Mouse (Mus musculus) right cerebral cortex, postnatal 4 days (tissue): ENCODE results near the gene Tchp.

Experiments
- DNase-seq: peaks from one replicate; pipeline ENCODE4 v3.0.0-alpha.2; 2022

The Tchp gene

GRCm38 (mm10) chr5:114698044-114698746 lies 9.4 kb upstream of the Tchp start:
- DNase-seq, result peak; percentile 84

- no peak for DNase-seq
These were observed 8.5 kb upstream of the Tchp start for GRCm38 (mm10) chr5:114699015-114699414.

GRCm38 (mm10) chr5:114702403-114703392 lies 4.9 kb upstream of the Tchp start:
- DNase-seq, result no peak

GRCm38 (mm10) chr5:114708491-114708890 lies 931 bp downstream of the Tchp start:
- DNase-seq, result no peak

- DNase-seq, result no peak
These were observed 1.8 kb downstream of the Tchp start for GRCm38 (mm10) chr5:114709357-114709756.

GRCm38 (mm10) chr5:114714551-114714950 lies 7.0 kb downstream of the Tchp start:
- DNase-seq, result no peak

- DNase-seq, result no peak
These were observed 9.7 kb downstream of the Tchp start for GRCm38 (mm10) chr5:114717292-114717691.

- no peak for DNase-seq
These were observed 10.4 kb downstream of the Tchp start for GRCm38 (mm10) chr5:114717937-114718336.

- DNase-seq, result no peak
These were observed 10.9 kb downstream of the Tchp start for GRCm38 (mm10) chr5:114718483-114718882.

- no peak for DNase-seq
These were observed 11.7 kb downstream of the Tchp start for GRCm38 (mm10) chr5:114719003-114719927.

- no peak for DNase-seq
These were observed 12.3 kb downstream of the Tchp start for GRCm38 (mm10) chr5:114719928-114720270.

GRCm38 (mm10) chr5:114720784-114721183 lies 13.2 kb downstream of the Tchp start:
- DNase-seq, result no peak

GRCm38 (mm10) chr5:114721969-114722368 lies 14.4 kb downstream of the Tchp start:
- no peak for DNase-seq

- no peak for DNase-seq
These were observed 15.3 kb downstream of the Tchp start for GRCm38 (mm10) chr5:114722846-114723245.

- DNase-seq, result no peak
These were observed 20.6 kb downstream of the Tchp start for GRCm38 (mm10) chr5:114728160-114728559.

GRCm38 (mm10) chr5:114730129-114730528 lies 22.6 kb downstream of the Tchp start:
- no peak for DNase-seq

- DNase-seq, result no peak
These were observed 23.9 kb downstream of the Tchp start for GRCm38 (mm10) chr5:114731498-114731897.

- no peak for DNase-seq
These were observed 24.4 kb downstream of the Tchp start for GRCm38 (mm10) chr5:114731969-114732368.

- no peak for DNase-seq
These were observed 26.0 kb downstream of the Tchp start for GRCm38 (mm10) chr5:114733606-114734005.

- DNase-seq, result peak; percentile 45
These were observed 29.7 kb downstream of the Tchp start for GRCm38 (mm10) chr5:114737090-114737887.

- DNase-seq, result no peak
These were observed 31.2 kb downstream of the Tchp start for GRCm38 (mm10) chr5:114738707-114739241.

GRCm38 (mm10) chr5:114740595-114740994 lies 33.0 kb downstream of the Tchp start:
- DNase-seq, result no peak
